Mouse (Mus musculus): ENCODE data around the gene Rfc2. TPM values are rescaled to one million over a fixed set of nuclear protein-coding genes. Genes with fewer than 3 reads are reported as not detected.

Rfc2 gene
- total RNA-seq, 2 experiments from 2014 or later = 57.0 to 57.5 TPM

- DNase-seq (ENCODE audit: extremely low spot score in 1 of 2, low spot score in 1 of 2) = no peak
Observed at GRCm38 (mm10) chr5:134604376-134604775, 23.2 kb downstream of the Rfc2 start.

DNA sequence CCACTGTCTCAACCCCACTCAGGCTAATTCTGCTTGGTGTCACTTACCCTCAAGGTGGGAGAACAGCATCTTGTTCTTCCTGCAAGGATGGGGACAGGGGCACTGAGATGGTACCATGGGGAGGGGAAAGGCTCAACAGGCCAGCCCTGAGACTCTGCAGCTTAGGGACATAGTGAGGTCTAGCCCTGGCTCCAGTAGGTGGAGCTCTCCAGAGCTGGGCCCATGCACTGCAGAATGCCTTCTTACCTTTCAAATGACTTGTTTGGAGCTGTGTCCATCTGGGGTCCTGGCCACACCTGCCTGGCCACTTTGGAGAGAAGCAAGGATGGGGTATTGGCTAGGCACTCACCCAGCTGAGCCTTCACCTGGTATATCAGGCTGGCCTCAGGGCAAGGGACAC, 25.1 kb downstream of the Rfc2 start:
- DNase-seq (ENCODE audit: extremely low spot score in 1 of 2, low spot score in 1 of 2) = no peak

DNA sequence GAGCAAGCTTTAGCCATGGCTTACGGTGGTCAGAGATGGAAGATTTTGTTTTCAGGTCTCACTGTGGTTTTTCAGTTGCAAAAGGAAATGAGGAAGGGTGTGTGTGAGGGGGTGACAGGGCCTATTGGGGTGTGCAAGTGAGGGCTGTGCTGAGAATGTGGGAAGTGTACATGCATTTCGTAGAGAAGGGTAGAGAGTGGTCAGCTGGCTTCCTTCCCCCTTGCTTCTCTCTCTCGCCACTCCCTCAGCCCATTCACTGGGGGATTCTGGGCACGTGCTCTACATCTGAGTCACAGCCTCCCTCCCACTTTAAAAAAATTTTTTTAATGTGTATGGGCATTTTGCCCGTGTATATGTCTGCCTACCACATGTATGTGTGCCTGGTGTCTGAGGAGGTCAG, 26.0 kb downstream of the Rfc2 start:
- DNase-seq (ENCODE audit: extremely low spot score in 1 of 2, low spot score in 1 of 2) = no peak

DNA sequence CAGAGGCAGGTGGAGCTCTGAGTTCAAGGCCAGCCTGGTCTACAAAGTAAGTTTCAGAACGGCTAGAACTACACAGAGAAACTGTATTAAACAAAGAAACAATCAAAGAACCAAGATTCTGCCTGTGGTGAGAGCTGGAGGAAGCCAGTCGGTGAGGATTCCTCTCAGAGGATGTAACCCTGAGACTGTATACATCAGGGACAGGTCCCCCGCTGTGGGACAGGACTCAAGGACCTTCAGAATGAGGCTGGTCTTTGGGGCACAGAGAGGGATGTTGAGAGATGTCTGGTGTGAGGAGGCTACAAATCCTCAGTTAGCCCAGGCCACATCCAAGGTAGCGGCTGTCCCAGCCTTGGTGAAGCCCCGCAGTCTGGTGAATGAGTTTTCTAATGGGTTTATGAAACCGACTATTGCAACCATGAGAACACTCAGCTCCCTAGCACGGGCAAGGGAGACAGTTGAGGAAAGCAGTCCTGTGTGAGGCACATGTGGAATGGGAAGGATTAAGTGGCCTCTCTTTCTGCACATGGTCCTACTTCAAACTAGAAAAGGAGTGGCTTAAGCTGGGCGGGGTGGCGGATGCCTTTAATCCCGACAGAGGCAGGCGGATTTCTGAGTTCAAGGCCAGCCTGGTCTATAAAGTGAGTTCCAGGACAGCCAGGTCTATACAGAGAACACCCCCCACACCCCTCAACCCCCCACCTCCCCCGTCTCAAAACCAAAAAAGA, 28.9 kb downstream of the Rfc2 start:
- no peak for DNase-seq (ENCODE audit: extremely low spot score in 1 of 2, low spot score in 1 of 2)

DNA sequence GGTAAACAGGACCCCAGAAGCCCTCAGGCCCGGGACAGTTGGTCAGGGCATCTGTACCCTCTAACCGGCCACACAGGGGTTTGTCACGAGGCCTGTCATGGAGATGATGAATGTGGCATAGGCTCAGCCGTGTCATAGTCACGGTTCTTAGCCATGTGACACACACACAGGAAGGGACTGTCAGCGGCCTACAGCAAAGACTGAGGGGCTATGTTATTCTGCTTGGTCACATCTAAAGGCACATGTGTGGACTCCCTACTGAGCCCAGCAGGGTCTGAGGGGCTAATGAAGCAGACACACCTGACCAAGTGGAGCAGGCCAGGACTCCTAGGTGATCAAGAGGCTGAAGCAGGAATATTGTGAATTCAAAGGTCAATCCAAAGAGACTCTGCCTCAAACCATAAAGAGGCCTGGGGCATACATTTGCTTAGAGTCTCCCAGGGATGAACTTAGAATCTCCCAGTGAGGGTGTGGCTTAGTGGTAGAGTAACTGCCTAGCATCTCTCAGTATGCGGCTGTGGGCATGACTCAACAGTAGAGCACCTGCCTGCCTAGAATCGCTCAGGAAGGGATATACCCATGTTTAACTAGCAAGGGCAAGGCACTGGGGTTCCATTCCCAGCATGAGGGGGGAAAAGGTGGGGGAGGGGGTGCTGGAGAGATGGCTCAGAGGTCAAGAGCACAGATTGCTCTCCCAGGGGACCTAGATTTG, 30.8 kb downstream of the Rfc2 start:
- DNase-seq (ENCODE audit: extremely low spot score in 1 of 2, low spot score in 1 of 2) = no peak

DNA sequence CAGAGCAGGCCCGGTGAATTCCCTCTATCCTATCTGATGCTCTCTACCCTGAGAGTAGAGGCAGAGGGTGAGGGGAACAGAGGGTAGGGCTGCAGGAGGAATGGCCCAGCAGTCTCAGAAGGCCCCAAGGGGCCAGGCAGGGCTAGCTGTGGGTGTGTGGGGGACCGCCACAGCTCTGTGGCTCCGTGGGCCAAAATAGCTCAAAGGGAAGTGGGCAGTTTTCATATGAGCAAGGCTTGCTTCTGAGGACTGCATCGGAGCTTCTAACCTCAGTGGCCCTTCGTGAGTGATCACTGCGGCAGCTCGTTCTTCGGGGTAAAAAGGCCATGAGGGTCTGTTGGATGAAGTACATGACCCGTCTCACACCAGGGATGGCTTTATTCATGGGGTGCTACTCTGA, 32.6 kb downstream of the Rfc2 start:
- DNase-seq (ENCODE audit: extremely low spot score in 1 of 2, low spot score in 1 of 2) = no peak

- DNase-seq (ENCODE audit: extremely low spot score in 1 of 2, low spot score in 1 of 2) = no peak
Observed at GRCm38 (mm10) chr5:134614296-134614695, 33.1 kb downstream of the Rfc2 start.

- no peak for DNase-seq (ENCODE audit: extremely low spot score in 1 of 2, low spot score in 1 of 2)
Observed at GRCm38 (mm10) chr5:134614802-134615201, 33.6 kb downstream of the Rfc2 start, which contains the start of gene Lat2. Gene Lat2, minus strand, starts transcription at chr5:134615025.

DNA sequence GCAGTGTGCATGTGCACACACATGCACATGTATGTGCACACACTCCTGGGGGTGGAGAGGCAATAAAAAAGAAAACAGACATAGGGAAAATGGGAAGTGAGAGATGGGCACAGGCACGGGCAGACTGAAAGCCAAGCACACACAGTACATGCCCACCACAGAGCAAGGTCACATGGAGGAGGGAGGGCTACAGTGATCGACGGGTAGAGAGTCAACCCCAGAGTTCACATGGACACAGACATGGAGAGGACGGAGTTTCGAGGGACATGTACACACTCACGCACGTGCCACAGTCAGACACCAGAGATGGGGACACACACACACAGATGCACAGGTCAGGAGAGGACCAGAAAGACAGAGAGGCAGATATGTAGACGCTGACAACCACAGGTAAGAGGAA, 34.2 kb downstream of the Rfc2 start:
- DNase-seq (ENCODE audit: extremely low spot score in 1 of 2, low spot score in 1 of 2) = no peak

- DNase-seq (ENCODE audit: extremely low spot score in 1 of 2, low spot score in 1 of 2) = no peak
Observed at GRCm38 (mm10) chr5:134615780-134616179, 34.6 kb downstream of the Rfc2 start.

DNA sequence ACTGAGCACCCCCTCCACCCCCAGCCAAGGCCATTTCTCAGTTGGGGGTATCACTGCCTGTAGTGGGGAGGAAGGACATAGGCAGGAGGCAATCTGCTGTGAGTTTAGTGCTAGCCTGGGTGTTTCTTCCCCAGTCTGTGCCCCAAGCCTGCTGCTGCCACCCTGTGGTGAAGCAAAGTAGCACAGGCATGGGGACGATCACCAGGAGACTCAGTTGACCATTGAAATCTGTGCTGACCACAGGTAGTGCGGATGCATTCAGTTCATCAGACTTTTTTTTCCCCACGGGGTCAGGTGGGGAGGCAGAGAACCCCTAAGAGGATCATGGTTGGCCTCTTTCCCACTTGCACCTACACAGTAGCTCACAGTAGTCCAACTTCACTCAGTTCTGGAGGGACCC, 35.9 kb downstream of the Rfc2 start:
- DNase-seq (ENCODE audit: extremely low spot score in 1 of 2, low spot score in 1 of 2) = peak; percentile 43 to 74

DNA sequence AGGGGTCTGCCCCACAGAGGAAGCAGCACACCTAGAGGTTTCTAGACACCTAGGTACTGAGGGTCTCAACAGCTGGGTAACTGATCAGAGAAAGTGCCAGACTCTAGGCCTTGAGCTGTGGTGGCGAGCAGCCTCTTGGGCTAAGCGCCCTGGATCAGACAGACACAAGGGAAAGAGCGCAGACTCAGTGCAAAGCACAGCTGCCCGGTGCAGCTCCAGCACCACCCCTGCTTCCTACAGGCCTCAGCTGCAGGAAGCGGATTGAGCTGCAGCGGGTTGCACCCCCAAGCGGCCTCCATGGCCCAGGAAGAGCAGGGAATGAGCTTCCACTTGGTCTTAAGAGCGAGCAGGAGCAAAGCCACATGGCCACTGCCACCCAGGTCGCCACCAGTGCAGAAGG, 39.3 kb downstream of the Rfc2 start:
- DNase-seq (ENCODE audit: extremely low spot score in 1 of 2, low spot score in 1 of 2) = no peak

DNA sequence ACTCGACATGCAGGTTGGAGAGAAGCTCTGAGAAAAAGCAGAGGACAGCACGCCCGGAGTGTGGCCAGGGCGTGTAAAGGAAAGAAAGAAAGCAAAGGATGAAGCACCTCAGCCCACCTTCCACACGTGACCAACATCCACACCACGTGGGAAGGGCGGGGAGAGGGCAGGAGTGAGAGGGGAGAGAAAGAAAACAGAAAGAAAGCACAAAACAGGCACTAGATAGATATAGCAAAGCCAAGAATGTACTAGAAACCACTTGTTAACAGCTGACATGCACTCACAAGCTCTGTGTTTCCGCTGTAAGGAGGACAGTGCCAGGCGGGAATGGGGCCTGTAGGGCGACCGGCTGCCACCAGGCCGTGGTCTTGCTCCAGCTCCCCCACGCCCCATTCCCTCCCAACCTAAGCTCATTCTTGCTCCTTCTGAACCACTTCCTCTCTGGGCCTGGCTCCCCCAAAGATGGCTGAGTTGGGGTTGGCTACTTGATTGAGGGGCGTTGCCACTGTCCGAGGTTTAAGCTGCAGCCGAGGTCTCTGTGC, 40.0 kb downstream of the Rfc2 start:
- no peak for DNase-seq (ENCODE audit: extremely low spot score in 1 of 2, low spot score in 1 of 2)

DNA sequence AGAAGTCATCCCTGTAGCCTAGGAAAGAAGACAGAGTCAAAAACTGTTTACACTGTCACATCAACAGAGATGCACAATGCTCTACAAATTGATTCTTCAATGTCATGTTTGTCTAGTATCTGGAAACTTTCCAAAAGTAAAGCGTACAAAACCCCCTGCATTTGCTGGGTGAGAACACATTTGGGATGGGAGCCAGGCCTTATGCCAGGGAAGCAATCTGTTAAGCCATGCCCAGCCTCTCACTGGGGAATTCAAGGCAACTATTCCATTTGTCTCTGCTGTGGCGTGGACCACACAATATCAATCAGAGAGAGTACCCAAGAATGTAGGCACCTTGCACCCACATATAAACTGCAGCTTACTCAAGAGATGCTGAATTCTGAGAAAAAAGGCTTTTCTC, 40.9 kb downstream of the Rfc2 start:
- DNase-seq (ENCODE audit: extremely low spot score in 1 of 2, low spot score in 1 of 2) = peak in 1 of 2 experiments; percentile 60

- no peak for DNase-seq (ENCODE audit: extremely low spot score in 1 of 2, low spot score in 1 of 2)
Observed at GRCm38 (mm10) chr5:134629508-134629907, 48.3 kb downstream of the Rfc2 start.

GRCm38 (mm10) chr5:134630835-134631234, 49.7 kb downstream of the Rfc2 start:
- no peak for DNase-seq (ENCODE audit: extremely low spot score in 1 of 2, low spot score in 1 of 2)

DNA sequence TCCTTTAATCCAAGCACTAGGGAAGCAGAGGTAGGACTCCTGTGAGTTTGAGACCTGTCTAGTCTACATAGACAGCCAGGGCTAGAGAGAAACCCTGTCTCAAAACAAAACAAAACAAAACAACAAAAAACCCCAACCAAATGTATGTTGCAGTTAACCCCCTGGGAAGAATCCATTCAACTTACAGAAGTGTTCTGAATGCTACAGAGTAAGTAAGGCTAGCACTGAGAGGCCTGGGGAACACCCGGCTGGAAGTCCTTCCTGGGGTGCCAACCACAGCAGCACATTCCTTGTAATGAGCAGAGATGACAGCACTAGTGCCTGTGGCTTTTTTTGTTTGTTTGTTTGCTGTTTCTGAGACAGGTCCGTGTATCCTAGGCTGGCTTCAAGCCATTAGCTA, 51.7 kb downstream of the Rfc2 start:
- no peak for DNase-seq (ENCODE audit: extremely low spot score in 1 of 2, low spot score in 1 of 2)

- DNase-seq (ENCODE audit: extremely low spot score in 1 of 2, low spot score in 1 of 2) = no peak
Observed at GRCm38 (mm10) chr5:134637820-134638367, 56.7 kb downstream of the Rfc2 start.

- no peak for DNase-seq (ENCODE audit: extremely low spot score in 1 of 2, low spot score in 1 of 2)
Observed at GRCm38 (mm10) chr5:134638461-134639268, 57.5 kb downstream of the Rfc2 start.

DNA sequence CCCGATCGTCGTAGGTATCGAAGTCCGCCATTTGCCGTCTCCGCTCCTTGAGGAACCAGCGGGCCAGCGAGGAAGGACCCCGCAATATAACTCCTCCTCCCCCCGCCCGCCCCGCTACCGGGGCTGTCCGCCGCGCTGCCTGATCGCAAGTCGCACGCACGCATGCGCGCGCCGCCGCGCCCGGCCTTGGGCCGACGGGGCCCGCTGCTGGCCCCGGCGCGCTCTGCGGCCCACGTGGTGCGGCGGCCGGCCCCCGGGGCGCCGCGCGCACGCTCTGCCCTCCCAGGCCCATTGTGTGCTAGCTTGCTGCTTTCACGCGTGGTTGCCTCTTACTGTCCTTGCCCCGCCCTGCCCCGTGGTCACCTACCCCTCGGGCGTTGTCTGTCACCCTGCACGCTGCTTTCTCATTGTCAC, 58.1 kb downstream of the Rfc2 start, which contains the start of gene Eif4h:
Gene Eif4h, minus strand, starts transcription at position 222 of the 414 bp plus-strand sequence.
- peak; percentile 94 to 96 for DNase-seq (ENCODE audit: extremely low spot score in 1 of 2, low spot score in 1 of 2)
